Mouse (Mus musculus): ENCODE measurements around the gene Clec16a.

GRCm38 (mm10) chr16:10639111-10639889 is 94.2 kb downstream of the Clec16a start:
- TF ChIP-seq CTCF (conservative IDR thresholded peaks at IDR 0.05; ENCODE audit: low read length) = no peak
- TF ChIP-seq NANOG (IDR thresholded peaks at IDR 0.05; ENCODE audit: borderline replicate concordance, low read length) = no peak
- TF ChIP-seq POU5F1 (IDR thresholded peaks at IDR 0.05; ENCODE audit: borderline replicate concordance, low read length) = no peak

All from E14TG2a.4 (cell line).